In the genomic region with DNA sequence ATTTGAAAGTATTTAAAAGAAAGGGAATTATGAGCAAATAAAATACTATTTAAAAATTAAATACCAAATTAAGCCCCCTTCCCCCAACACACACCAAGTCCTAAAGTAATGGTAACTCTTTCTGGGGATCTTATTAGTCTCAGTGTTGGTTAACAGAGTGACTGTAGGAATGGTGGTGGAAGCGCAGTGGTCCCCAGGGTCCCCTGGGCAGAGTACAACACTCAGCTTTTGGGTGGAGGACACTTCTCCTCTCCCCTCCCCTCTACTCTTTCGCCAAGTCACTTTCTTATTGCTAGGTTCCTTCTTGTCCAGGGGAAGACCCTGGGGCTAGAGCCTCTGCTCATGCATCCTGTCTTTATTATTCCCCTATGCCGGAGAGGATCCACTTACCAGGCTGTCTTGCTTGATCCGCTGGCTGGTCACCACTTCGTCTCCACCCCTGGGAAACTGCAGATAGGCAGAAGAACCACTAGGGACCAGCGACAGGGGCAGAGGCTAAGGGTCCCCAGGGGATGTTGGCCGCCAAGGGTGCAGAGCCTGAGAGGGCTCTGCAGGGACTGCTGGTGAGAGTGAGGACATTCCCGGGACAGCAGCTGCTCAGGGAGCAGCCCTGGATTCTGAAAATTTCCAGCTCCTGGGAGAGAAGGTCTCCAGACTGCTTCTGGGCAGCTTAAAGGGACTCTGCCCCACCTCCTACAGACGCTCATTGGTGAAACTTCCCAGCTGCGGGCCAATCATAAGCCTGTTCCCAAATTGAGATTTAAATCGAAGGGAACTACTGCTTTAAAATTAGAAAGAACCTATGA, we compare ENCODE assay signal across 7 mouse cellular contexts.
DNase-seq lines count a peak whose midpoint lies in the region; ATAC-seq and TF ChIP-seq lines count a peak whose summit lies in the region.

No protein-coding gene starts in this region.

- 13% methylated on average over 11 of the region's 11 CpGs for WGBS in forebrain, embryonic 13.5 days
- WGBS in heart, embryonic 16.5 days: 9% methylated on average over 11 of the region's 11 CpGs
- WGBS in liver, adult 2 months: 18% methylated on average over 11 of the region's 11 CpGs
- 12% methylated on average over 11 of the region's 11 CpGs for WGBS in neural tube, embryonic 12.5 days

- H3K27ac ChIP-seq in brown adipose tissue, adult 24 weeks (replicated peaks; ENCODE audit: low read depth, low read length): no peak overlapping the region
- H3K27ac ChIP-seq in forebrain, embryonic 13.5 days: no peak overlapping the region
- H3K27ac ChIP-seq in heart, embryonic 16.5 days (ENCODE audit: low read length): peak overlapping the region; percentile 78
- H3K27ac ChIP-seq in liver, adult 2 months (replicated peaks; ENCODE audit: insufficient read depth, low read depth, low read length): no peak overlapping the region
- no peak overlapping the region for H3K27ac ChIP-seq in neural tube, embryonic 12.5 days

- TF ChIP-seq CTCF in liver, adult 2 months (IDR thresholded peaks at IDR 0.05; ENCODE audit: low read depth, low read length): no peak

- peak; percentile 69 for DNase-seq in kidney, postnatal 10 days
- peak; percentile 7 for DNase-seq in liver, adult 2 months (ENCODE audit: extremely low read depth, low read depth, low spot score)
- peak; percentile 6 for DNase-seq in urinary bladder, postnatal 25 days (ENCODE audit: low spot score)

- peak overlapping the region; percentile 52 for H3K4me3 ChIP-seq in brown adipose tissue, adult 24 weeks (ENCODE audit: insufficient read depth, low read depth, low read length)
- H3K4me3 ChIP-seq in forebrain, embryonic 13.5 days: peak overlapping the region; percentile 29
- H3K4me3 ChIP-seq in heart, embryonic 16.5 days (ENCODE audit: low read length): peak overlapping the region; percentile 66
- H3K4me3 ChIP-seq in liver, adult 2 months (ENCODE audit: insufficient read depth, low read depth, low read length): peak overlapping the region; percentile 21; the same call in 1 of the 2 replicates
- peak overlapping the region; percentile 22 for H3K4me3 ChIP-seq in neural tube, embryonic 12.5 days

- TF ChIP-seq POLR2A in liver, adult 2 months (IDR thresholded peaks at IDR 0.05; ENCODE audit: extremely low read depth, insufficient read depth, low read length): no peak

- peaks cover 12% of the 10 kb centered on the region; the same call in 1 of the 2 replicates for H3K4me1 ChIP-seq in brown adipose tissue, adult 24 weeks (ENCODE audit: control insufficient read depth, insufficient read depth, insufficient read length, low read length)
- H3K4me1 ChIP-seq in forebrain, embryonic 13.5 days: peaks cover 6% of the 10 kb centered on the region; the same call in 1 of the 2 replicates
- 0 out of 2 replicates have a peak, but pooled peaks cover 6% of the 10 kb centered on the region for H3K4me1 ChIP-seq in heart, embryonic 16.5 days (ENCODE audit: control insufficient read depth, insufficient read depth, low read length)
- no peaks in the 10 kb centered on the region for H3K4me1 ChIP-seq in liver, adult 2 months (ENCODE audit: control insufficient read depth, insufficient read depth, low read length)
- H3K4me1 ChIP-seq in neural tube, embryonic 12.5 days: peaks cover 10% of the 10 kb centered on the region

- no peaks in the 10 kb centered on the region for H3K9me3 ChIP-seq in forebrain, embryonic 13.5 days (replicated peaks)
- H3K9me3 ChIP-seq in heart, embryonic 16.5 days (replicated peaks; ENCODE audit: control insufficient read depth, low read length): no peaks in the 10 kb centered on the region
- H3K9me3 ChIP-seq in neural tube, embryonic 12.5 days: no peaks in the 10 kb centered on the region

- H3K9ac ChIP-seq in forebrain, embryonic 13.5 days: 0 out of 2 replicates have a peak overlapping the region, but pooled peaks have one; percentile 47
- peak overlapping the region; percentile 74 for H3K9ac ChIP-seq in heart, embryonic 16.5 days (ENCODE audit: low read length)
- 0 out of 2 replicates have a peak overlapping the region, but pooled peaks have one; percentile 7 for H3K9ac ChIP-seq in liver, adult 2 months (ENCODE audit: low read depth, low read length)
- no peak overlapping the region for H3K9ac ChIP-seq in neural tube, embryonic 12.5 days

- H3K4me2 ChIP-seq in forebrain, embryonic 13.5 days: peak overlapping the region; percentile 57
- H3K4me2 ChIP-seq in heart, embryonic 16.5 days (ENCODE audit: low read depth, low read length): peak overlapping the region; percentile 75
- H3K4me2 ChIP-seq in neural tube, embryonic 12.5 days (replicated peaks): peak overlapping the region; percentile 55

- no peaks in the 10 kb centered on the region for H3K36me3 ChIP-seq in forebrain, embryonic 13.5 days (ENCODE audit: poor library complexity, severe bottlenecking)
- H3K36me3 ChIP-seq in heart, embryonic 16.5 days (ENCODE audit: control insufficient read depth, insufficient read depth): no peaks in the 10 kb centered on the region
- no peaks in the 10 kb centered on the region for H3K36me3 ChIP-seq in liver, adult 2 months (ENCODE audit: control insufficient read depth, insufficient read depth, low read length)
- H3K36me3 ChIP-seq in neural tube, embryonic 12.5 days: no peaks in the 10 kb centered on the region

- no peaks in the 10 kb centered on the region for H3K79me2 ChIP-seq in liver, adult 2 months (ENCODE audit: control insufficient read depth, insufficient read depth, low read length)

- no peaks in the 10 kb centered on the region for H3K27me3 ChIP-seq in forebrain, embryonic 13.5 days
- H3K27me3 ChIP-seq in heart, embryonic 16.5 days (ENCODE audit: control insufficient read depth, insufficient read depth, low read length): no peaks in the 10 kb centered on the region
- no peaks in the 10 kb centered on the region for H3K27me3 ChIP-seq in liver, adult 2 months (ENCODE audit: control insufficient read depth, insufficient read depth, low read length)
- H3K27me3 ChIP-seq in neural tube, embryonic 12.5 days (replicated peaks): no peaks in the 10 kb centered on the region

- peak; percentile 79; the same call in 1 of the 2 replicates for ATAC-seq in forebrain, embryonic 13.5 days
- peak; percentile 90 for ATAC-seq in heart, embryonic 16.5 days (replicated peaks; ENCODE audit: extremely low read depth, insufficient read depth, low FRiP score)
- ATAC-seq in neural tube, embryonic 12.5 days (ENCODE audit: low FRiP score, low read depth): no peak

Comparison
In these comparisons a context has a peak if more than half of its experiments do, and no peak if none do; other contexts are left out.
1. DNase-seq: peak in every context shown above with its lines; median percentile 69 in kidney, postnatal 10 days; 7 in liver, adult 2 months; 6 in urinary bladder, postnatal 25 days.